Mouse (Mus musculus): ENCODE results near the gene Klhl29.

GRCm38 (mm10) chr12:5214266-5214665 lies 161.2 kb downstream of the Klhl29 start:
- TF ChIP-seq CTCF (IDR thresholded peaks at IDR 0.05; ENCODE audit: extremely low read depth, insufficient read length, insufficient replicate concordance, low read depth, low read length), result no peak
- no peak for TF ChIP-seq POLR2A (IDR thresholded peaks at IDR 0.05; ENCODE audit: low read depth, low read length)
